Mouse (Mus musculus) macrophage (primary cell): ENCODE measurements around the gene Spon1. TPM values are rescaled to one million over a fixed set of nuclear protein-coding genes. Genes with fewer than 3 reads are reported as not detected.

Experiments used
- H3K27ac ChIP-seq: fragments of 350-480 bp; formaldehyde crosslinking; 2 replicates; pipeline ENCODE4 v1.9.0; 2021
- H3K36me3 ChIP-seq: fragments of 350-480 bp; formaldehyde crosslinking; 2 replicates; pipeline ENCODE4 v1.9.0; 2021; ENCODE audit errors: inconsistent target
- H3K4me3 ChIP-seq: fragments of 350-480 bp; formaldehyde crosslinking; 2 replicates; pipeline ENCODE4 v1.9.0; 2021; ENCODE audit errors: inconsistent target
- H3K79me2 ChIP-seq: fragments of 350-480 bp; formaldehyde crosslinking; 2 replicates; pipeline ENCODE4 v1.9.0; 2021; ENCODE audit errors: inconsistent target
- WGBS: methylation state at CpG from one replicate; pipeline ENCODE4 v1.1.7; 2026; ENCODE audit warnings: inconsistent platforms; ENCODE audit not compliant: missing documents; 5-methylcytosine and 5-hydroxymethylcytosine counted together
- polyA plus RNA-seq: library from polyadenylated mRNA; stranded (reverse); fragments of 250-400 nt; gene quantifications from 3 replicates; pipeline ENCODE4 v1.2.4, GENCODE M21; 2018; ENCODE audit warnings: inconsistent platforms
- total RNA-seq, 78 experiments: library from RNA; depleted of rRNA; stranded (reverse); fragments of 250-400 nt; gene quantifications; 1 replicate in 9 of 78; 2 replicates in 24 of 78; 3 replicates in 43 of 78; 4 replicates in 2 of 78; pipeline ENCODE4 v1.2.4; 2018; ENCODE audit warnings: inconsistent platforms in 56 of 78

Spon1 gene
- total RNA-seq (2018; cell fraction: chromatin; rRNA removed) = under 1 TPM in 2 of 26 experiments, not detected in 24; 0.13 TPM
- under 1 TPM in 16 of 26 experiments, not detected in 10; under 0.01 to 0.11 (median 0.04) TPM for total RNA-seq (2018; cell fraction: cytosol; rRNA removed)
- total RNA-seq (2018; cell fraction: nucleus; rRNA removed) = under 1 TPM in 10 of 26 experiments, not detected in 16; 0.06 to 0.29 (median 0.17) TPM
- polyA plus RNA-seq = not detected in 3 replicates

DNA sequence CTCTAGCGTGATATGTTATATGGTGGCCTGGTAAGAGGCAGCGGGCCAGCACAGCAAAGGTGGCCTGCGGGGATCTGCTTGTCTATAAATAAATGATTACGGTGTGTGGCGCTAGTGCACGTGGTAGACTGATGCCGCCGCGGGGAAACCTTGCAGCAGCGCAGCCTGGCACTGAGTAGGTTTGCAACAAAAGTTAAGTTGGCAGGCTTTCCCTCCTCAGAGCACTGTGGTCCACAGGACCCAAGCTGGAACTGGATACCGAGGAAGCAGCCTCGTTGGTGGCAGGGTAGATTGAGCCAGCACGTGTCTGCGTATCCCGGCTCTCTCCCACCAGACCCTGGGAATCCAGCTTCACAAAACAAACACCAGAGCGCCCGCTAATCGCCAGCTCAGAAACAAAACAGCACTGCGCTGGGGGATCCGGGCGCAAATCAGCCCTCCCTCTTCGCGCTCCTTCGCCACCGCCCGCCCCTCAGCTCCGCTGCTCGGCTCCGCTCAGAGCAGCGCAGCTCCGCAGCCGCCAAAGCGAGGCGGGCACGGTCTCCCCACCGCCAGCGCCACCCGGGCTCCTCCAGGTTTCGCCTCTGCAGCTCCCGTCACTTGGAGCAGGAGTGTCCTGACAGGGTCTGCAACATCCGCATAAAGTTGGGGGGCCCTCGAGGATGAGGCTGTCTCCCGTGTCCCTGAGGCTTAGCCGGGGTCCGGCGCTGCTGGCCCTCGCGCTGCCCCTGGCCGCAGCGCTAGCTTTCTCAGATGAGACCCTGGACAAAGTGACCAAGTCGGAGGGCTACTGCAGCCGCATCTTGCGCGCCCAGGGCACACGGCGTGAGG, at the start of gene Spon1:
Gene Spon1 (plus strand): TSS at position 332 of the 831 bp plus-strand sequence.
- no peak within 1 kb of the TSS for H3K4me3 ChIP-seq
- no peaks in the 10 kb centered on the region for H3K79me2 ChIP-seq
- no peaks in the 10 kb centered on the region for H3K36me3 ChIP-seq
- H3K27ac ChIP-seq = no peak within 1 kb of the TSS
- WGBS = 3% methylated on average over 45 of the region's 56 CpGs

DNA sequence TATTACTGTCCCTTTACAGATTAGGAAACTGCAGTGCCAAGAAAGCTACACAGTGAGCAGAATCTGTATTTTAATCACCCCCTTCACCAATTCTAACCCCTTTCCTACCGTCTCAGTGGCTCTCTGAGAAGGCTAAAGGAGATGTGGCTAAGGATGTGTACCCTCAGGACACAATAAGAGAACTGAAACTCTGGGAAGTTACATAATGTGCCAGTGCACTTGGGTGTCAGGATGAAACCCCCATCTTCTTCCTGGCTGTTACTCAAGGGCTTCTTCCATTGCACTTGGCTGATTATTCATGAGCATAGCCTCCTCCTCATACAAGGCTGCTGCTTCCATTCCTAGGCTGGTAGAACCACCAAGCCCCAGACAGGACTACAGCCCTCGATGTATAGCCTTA, 43.8 kb upstream of the Spon1 start:
- 15% methylated on average over 2 of the region's 2 CpGs for WGBS
- no peak overlapping the region for H3K4me3 ChIP-seq
- no peak overlapping the region for H3K27ac ChIP-seq
- H3K36me3 ChIP-seq = no peaks in the 10 kb centered on the region
- no peaks in the 10 kb centered on the region for H3K79me2 ChIP-seq

DNA sequence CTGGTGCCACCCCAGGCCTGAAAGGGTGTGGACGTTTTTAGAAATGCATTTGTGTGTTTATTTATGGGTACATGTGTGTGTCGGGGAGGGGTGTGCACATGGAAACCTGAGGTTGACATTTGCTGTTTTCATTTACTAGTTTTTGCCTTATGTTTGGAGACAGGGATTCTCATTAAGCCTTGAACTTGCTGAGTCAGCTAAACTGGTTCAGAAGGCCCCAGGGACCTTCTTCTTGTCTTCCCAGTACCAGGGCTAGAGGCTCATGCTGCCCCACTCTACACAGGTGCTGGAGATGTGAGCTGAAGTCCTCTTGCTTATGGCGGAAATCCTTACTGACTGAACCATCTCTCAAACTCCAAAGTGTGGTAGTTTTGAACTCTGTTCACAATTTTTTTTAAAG, 41.9 kb upstream of the Spon1 start:
- no peak overlapping the region for H3K27ac ChIP-seq
- H3K4me3 ChIP-seq = no peak overlapping the region
- WGBS = 96% methylated on average over 3 of the region's 3 CpGs
- H3K36me3 ChIP-seq = no peaks in the 10 kb centered on the region
- no peaks in the 10 kb centered on the region for H3K79me2 ChIP-seq

DNA sequence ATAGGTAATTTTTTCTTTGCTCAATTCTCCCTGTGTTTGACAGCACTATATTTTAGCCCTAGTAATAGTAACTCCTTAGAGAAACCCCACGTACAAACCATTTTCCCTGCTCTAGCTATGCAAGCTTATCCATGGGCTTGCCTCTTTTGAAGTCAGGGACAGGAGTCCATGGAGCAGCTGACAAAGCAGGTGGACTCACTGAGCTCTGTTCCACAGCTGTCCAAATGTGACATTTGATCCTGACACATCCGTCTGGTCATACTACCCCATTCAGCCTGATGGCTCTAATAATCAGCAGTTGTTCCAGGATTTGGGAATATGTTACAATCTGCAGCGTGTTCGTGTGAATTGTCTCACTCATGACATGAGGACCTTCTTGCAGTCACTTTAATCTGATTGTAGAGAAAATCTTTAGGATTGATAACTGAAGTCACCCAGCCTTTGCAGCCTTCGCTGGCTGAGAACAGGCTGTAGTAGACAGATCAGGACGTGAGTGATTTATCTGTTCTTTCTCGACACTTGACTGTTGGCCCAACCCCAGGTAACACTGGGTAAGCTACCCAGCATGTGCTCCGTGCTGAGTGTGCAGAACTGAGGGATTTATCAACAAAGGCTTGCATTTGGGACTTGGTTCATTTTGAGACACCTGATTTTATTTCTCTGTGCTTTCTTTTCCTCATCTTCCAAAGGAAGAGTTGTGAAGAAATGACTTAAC, 37.6 kb upstream of the Spon1 start:
- H3K36me3 ChIP-seq = no peaks in the 10 kb centered on the region
- no peak overlapping the region for H3K4me3 ChIP-seq
- WGBS = 79% methylated on average over 8 of the region's 8 CpGs
- no peaks in the 10 kb centered on the region for H3K79me2 ChIP-seq
- no peak overlapping the region for H3K27ac ChIP-seq

DNA sequence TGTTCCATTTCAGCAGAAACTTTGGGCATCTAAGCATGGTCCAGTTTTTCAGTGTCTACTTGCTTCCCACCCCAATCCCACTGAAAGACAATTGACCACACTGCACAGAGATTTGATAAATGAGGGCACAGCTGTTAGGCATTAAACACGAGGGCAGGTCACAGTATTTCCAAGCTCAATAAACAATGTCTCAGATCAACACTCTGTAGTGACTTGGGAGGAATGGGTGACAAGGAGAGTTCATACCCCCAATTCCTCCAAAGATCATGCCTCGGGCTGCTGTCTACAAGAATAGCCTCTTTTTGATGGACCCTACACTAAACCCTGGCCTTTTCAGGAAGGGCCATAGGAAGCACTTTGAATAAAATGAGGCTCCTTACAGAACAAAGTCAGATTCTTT, 36.9 kb upstream of the Spon1 start:
- H3K79me2 ChIP-seq = no peaks in the 10 kb centered on the region
- WGBS = 75% methylated on average over 2 of the region's 2 CpGs
- no peaks in the 10 kb centered on the region for H3K36me3 ChIP-seq
- H3K4me3 ChIP-seq = no peak overlapping the region
- H3K27ac ChIP-seq = no peak overlapping the region

DNA sequence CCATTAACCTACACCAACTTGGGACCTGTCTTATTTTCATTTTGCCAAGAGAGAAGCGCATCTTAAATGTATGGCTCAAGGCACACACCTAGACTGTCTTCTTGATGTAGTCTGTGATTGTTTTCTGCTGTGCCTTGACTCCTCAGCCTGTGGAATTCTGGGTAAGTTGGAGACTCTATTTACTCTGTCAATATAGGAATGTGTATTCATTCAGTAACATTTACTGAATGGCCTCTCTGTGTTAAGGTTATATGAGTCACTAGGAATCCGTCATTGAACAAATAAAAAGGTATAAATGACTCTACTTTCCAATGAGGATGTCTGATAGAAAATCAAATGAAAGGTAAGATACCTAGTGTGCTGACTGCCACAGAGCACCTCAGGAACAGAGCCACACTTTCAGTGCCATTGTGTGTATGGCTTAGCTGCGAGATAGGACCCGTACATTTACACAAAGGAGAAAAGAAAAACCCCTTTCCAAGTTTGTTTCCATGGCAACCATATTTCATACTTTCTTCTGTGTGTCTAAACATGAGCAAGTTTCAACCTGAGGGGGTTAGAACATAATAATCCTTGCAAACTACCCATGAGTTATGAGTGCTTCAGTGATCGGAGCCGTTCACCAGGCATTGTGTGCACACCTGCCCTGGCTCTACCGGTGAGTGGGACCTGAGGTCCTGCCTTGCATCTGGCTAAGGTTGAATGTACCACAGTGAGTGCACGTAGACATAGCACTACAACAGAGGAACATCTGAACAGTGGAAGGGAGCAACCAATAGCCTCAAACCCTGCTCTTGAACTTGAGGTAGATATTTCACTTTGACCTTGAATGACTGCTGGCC, 35.2 kb upstream of the Spon1 start:
- Histone ChIP-seq H3K79me2 (no peaks in the 10 kb centered on the region), H3K27ac (no peak overlapping the region), H3K36me3 (no peaks in the 10 kb centered on the region), H3K4me3 (no peak overlapping the region)
- WGBS = 93% methylated on average over 8 of the region's 8 CpGs

DNA sequence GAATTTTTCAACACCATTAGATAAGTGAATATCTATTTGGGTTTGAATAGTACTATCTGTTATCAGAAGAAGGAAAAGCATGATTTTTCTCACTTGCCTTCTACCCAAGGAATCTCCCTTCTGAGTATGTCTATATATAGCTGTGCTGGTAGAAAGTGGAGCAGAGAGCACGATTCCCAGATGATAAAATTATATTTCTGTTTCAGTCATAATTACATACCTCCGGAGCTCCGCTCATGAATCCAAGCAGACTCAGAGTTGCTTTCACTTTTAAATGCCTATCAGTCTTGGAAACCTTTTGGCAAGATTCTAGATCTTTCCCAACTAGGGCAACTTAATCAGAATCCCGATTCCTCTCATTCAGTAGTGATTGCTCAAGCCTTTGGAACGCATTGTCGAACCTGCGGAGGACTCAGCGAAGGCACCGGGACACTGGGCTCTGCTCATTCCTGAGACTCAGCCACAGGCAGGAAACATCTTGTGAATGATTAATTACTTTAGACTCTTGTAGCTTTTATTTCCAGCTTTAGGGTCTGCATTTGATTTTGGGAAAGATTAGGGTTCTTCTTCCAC, 27.9 kb upstream of the Spon1 start:
- Histone ChIP-seq H3K36me3 (no peaks in the 10 kb centered on the region), H3K4me3 (no peak overlapping the region), H3K27ac (no peak overlapping the region), H3K79me2 (no peaks in the 10 kb centered on the region)
- 54% methylated on average over 9 of the region's 9 CpGs for WGBS

DNA sequence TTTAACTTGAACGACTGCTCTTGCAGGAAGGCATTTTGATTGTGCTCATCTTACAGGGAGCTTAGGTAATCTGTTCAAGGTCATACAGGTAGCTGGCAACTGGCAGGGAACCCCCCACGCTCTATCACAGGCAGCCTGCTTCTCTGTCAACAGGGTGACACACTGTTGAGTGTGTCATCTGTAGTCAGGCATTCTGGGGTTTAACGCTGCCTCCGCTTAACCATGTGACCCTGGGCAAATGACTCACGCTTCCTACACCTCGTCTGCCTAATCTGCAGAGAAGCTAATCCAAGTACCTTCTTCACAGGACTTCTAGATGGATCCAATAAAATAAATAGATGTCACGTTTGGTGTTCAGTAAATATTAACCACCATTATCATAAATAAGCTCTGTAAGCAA, 26.6 kb upstream of the Spon1 start:
- no peak overlapping the region for H3K4me3 ChIP-seq
- no peaks in the 10 kb centered on the region for H3K36me3 ChIP-seq
- H3K27ac ChIP-seq = no peak overlapping the region
- no peaks in the 10 kb centered on the region for H3K79me2 ChIP-seq
- 82% methylated on average over 6 of the region's 7 CpGs for WGBS

DNA sequence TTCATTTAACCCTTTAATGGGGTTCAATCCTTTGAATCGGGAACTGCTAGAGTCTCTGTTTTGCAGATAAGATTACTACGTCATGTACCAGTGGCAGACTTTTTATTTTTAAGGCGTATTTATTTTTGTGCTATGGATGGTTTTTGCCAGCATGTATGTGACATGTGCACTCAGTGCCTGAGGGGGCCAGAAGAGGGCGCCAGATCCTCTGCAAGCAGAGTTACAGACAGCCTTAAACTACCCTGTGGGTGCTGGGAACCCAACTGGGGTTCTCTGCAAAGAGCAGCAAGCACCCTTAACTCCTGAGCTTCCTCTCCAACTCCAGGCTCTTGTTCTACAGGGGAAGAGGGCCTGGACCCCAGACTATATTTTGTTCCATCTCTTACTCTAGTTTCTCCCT, 23.2 kb upstream of the Spon1 start:
- H3K36me3 ChIP-seq = no peaks in the 10 kb centered on the region
- no peaks in the 10 kb centered on the region for H3K79me2 ChIP-seq
- WGBS = 97% methylated on average over 4 of the region's 4 CpGs
- H3K27ac ChIP-seq = no peak overlapping the region
- H3K4me3 ChIP-seq = no peak overlapping the region

DNA sequence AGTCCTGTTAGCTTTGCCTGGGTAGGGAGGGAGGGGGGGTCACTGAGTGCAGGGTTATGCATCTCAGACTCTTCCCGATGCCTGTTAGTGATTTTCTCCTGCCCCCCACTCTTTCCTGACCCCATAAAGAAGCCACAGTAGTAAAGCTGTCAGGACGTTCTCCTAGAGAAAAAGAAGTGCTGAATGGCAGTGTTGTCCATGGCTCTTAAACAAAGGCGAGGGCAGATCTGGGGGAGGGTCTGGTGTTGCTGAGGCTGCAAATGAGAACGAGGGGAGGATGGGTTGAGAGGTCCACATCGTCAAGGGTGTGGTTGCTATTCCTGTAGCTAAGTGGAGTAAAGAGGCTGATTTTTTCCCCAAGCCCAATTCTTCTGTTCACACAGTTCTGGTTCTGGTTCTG, 21.8 kb upstream of the Spon1 start:
- WGBS = 82% methylated on average over 5 of the region's 5 CpGs
- Histone ChIP-seq H3K36me3 (no peaks in the 10 kb centered on the region), H3K79me2 (no peaks in the 10 kb centered on the region), H3K4me3 (no peak overlapping the region), H3K27ac (no peak overlapping the region)

DNA sequence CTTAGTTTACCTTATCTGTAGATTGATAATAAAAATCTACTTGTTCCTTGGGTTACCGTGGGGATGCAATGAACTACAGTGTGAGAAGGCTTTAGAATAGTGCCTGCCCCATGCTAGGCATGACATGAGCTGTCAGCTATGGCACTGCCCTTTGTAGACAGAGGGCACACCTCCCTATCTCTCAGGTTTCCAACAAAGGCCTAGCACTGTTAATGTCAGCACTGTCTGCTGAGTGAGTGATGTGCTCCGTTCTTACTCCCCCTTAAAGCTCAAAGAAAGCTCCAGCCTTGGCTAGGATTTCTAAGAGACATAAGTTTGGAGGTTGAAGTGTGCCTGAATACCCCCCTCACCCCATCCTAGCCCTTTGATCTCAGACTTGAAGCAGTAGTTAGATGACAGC, 9.2 kb upstream of the Spon1 start:
- Histone ChIP-seq H3K79me2 (no peaks in the 10 kb centered on the region), H3K36me3 (no peaks in the 10 kb centered on the region), H3K27ac (no peak overlapping the region), H3K4me3 (no peak overlapping the region)
- WGBS = 97% methylated on average over 2 of the region's 2 CpGs

DNA sequence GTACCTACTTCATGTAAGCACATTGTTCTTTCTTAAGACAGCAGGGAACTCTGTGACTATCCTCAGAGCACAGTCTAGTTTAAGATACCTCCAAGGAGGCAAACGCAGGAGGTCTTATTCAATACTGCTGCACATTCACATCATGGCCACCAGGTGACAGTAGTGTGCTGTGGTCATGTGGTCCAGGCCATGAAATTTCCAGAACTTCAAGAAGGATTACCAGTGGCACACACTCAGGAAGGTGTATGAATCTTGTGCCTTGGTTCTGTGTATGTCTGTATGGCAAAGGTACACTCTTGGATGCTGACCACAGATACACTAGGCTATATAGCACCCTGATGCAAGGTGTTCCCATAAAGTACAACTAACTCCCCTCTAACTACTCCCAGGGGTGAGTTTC, 6.6 kb upstream of the Spon1 start:
- H3K79me2 ChIP-seq = no peaks in the 10 kb centered on the region
- H3K4me3 ChIP-seq = no peak overlapping the region
- no peaks in the 10 kb centered on the region for H3K36me3 ChIP-seq
- H3K27ac ChIP-seq = no peak overlapping the region
- 0% methylated on average over 1 of the region's 1 CpGs for whole genome bisulfite sequencing

DNA sequence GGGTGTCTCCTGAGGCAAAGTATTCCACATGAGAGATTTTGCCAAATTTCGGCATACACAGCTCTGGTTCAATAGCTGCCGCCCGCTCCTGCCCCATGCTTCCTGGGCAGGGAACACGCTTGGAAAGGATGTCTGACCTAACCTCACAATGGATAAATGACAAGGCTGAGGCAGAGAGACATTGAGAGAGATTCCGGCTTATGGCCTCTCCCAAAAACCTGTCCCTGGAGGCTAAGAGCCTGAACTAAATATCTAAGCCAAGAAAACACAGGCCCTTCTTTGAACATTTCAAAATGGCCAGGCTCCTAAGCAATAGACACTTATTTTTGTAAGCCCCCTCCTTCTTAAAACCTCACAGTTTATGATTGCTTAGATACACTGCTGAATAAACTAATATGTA, 665 bp upstream of the Spon1 start:
- 96% methylated on average over 5 of the region's 5 CpGs for WGBS
- Histone ChIP-seq H3K4me3 (no peak overlapping the region), H3K27ac (no peak overlapping the region), H3K36me3 (no peaks in the 10 kb centered on the region), H3K79me2 (no peaks in the 10 kb centered on the region)

DNA sequence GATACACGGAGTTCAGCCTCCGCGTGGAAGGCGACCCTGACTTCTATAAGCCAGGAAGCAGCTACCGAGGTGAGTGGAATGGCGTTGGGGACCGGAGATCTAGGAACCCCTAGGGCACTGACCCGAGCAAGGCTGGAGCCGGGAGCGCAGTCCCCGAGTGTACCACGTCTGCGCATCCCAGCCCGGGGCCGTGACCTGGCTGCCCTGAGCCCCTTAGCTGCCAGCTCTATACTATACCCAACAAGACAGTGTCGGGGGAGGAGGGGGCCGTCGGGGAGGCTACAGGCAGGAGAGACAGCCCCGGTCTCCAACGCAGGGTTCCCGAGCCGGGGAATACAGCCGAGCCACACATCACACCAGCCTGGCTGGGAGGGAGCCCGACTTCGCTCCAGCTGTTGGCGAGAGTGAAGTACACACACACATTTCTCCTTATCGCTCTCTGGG, 722 bp downstream of the Spon1 start:
- H3K4me3 ChIP-seq = no peak overlapping the region
- H3K27ac ChIP-seq = no peak overlapping the region
- 12% methylated on average over 27 of the region's 27 CpGs for WGBS
- no peaks in the 10 kb centered on the region for H3K79me2 ChIP-seq
- no peaks in the 10 kb centered on the region for H3K36me3 ChIP-seq
